Mouse (Mus musculus): ENCODE data around the gene Fut2. TPM values are rescaled to one million over a fixed set of nuclear protein-coding genes. Genes with fewer than 3 reads are reported as not detected.
A peak's percentile ranks its signal among the peaks of the same experiment; 100 is the strongest.

Gene Fut2
- polyA plus RNA-seq, 1 experiment from 2014 or later, result 0.57 TPM

- no peak overlapping the region for H3K4me3 ChIP-seq (ENCODE audit: low read length)
- no peak overlapping the region for H3K9ac ChIP-seq (replicated peaks; ENCODE audit: low read length)
- no peak overlapping the region for H3K4me2 ChIP-seq (replicated peaks; ENCODE audit: low read depth, low read length)
- H3K9me3 ChIP-seq (ENCODE audit: low read length), result no peaks in the 10 kb centered on the region
- no peaks in the 10 kb centered on the region for H3K36me3 ChIP-seq (ENCODE audit: insufficient read depth, low read length)
- 87% methylated on average over 5 of the region's 5 CpGs for WGBS
- no peak for ATAC-seq (ENCODE audit: low FRiP score, low TSS enrichment)
- H3K4me1 ChIP-seq (ENCODE audit: insufficient read depth, low read length), result peaks cover 16% of the 10 kb centered on the region
- no peak overlapping the region for H3K27ac ChIP-seq (ENCODE audit: low read length)
- H3K27me3 ChIP-seq (ENCODE audit: insufficient read depth, low read length), result peaks cover 23% of the 10 kb centered on the region
These were observed 47.9 kb downstream of the Fut2 start for GRCm38 (mm10) chr7:45618316-45618715.

- Histone ChIP-seq H3K27ac (ENCODE audit: low read length) (no peak within 1 kb of the TSS), H3K9me3 (ENCODE audit: low read length) (no peaks in the 10 kb centered on the region), H3K4me1 (ENCODE audit: insufficient read depth, low read length) (peaks cover 16% of the 10 kb centered on the region), H3K36me3 (ENCODE audit: insufficient read depth, low read length) (no peaks in the 10 kb centered on the region), H3K4me3 (ENCODE audit: low read length) (peak within 1 kb of the TSS; percentile 30), H3K9ac (replicated peaks; ENCODE audit: low read length) (peak within 1 kb of the TSS; percentile 46; the same call in 1 of the 2 replicates), H3K27me3 (ENCODE audit: insufficient read depth, low read length) (peaks cover 23% of the 10 kb centered on the region), H3K4me2 (replicated peaks; ENCODE audit: low read depth, low read length) (peak within 1 kb of the TSS; percentile 59)
- ATAC-seq (ENCODE audit: low FRiP score, low TSS enrichment), result peak; percentile 40; the same call in 1 of the 2 replicates
- WGBS, result 6% methylated on average over 30 of the region's 31 CpGs
These were observed 49.0 kb downstream of the Fut2 start, which contains the start of gene Fut1 for GRCm38 (mm10) chr7:45617042-45617695. Fut1 (plus strand) TSS chr7:45617289.

- H3K36me3 ChIP-seq (ENCODE audit: insufficient read depth, low read length), result no peaks in the 10 kb centered on the region
- H3K9ac ChIP-seq (replicated peaks; ENCODE audit: low read length), result no peak overlapping the region
- peaks cover 16% of the 10 kb centered on the region for H3K4me1 ChIP-seq (ENCODE audit: insufficient read depth, low read length)
- H3K27ac ChIP-seq (ENCODE audit: low read length), result no peak overlapping the region
- H3K4me2 ChIP-seq (replicated peaks; ENCODE audit: low read depth, low read length), result no peak overlapping the region
- WGBS, result 22% methylated on average over 6 of the region's 6 CpGs
- no peak overlapping the region for H3K4me3 ChIP-seq (ENCODE audit: low read length)
- no peaks in the 10 kb centered on the region for H3K9me3 ChIP-seq (ENCODE audit: low read length)
- peak; percentile 40 for ATAC-seq (ENCODE audit: low FRiP score, low TSS enrichment)
- H3K27me3 ChIP-seq (ENCODE audit: insufficient read depth, low read length), result peaks cover 23% of the 10 kb centered on the region
These were observed 49.9 kb downstream of the Fut2 start for GRCm38 (mm10) chr7:45616277-45616676.

- H3K4me1 ChIP-seq (ENCODE audit: insufficient read depth, low read length), result no peaks in the 10 kb centered on the region
- H3K27me3 ChIP-seq (ENCODE audit: insufficient read depth, low read length), result no peaks in the 10 kb centered on the region
- no peak overlapping the region for H3K4me3 ChIP-seq (ENCODE audit: low read length)
- no peaks in the 10 kb centered on the region for H3K9me3 ChIP-seq (ENCODE audit: low read length)
- ATAC-seq (ENCODE audit: low FRiP score, low TSS enrichment), result no peak
- no peak overlapping the region for H3K9ac ChIP-seq (replicated peaks; ENCODE audit: low read length)
- H3K36me3 ChIP-seq (ENCODE audit: insufficient read depth, low read length), result no peaks in the 10 kb centered on the region
- no peak overlapping the region for H3K4me2 ChIP-seq (replicated peaks; ENCODE audit: low read depth, low read length)
- no peak overlapping the region for H3K27ac ChIP-seq (ENCODE audit: low read length)
- WGBS, result 74% methylated on average over 1 of the region's 1 CpGs
These were observed 56.7 kb downstream of the Fut2 start for GRCm38 (mm10) chr7:45609511-45609910.

GRCm38 (mm10) chr7:45605704-45606289, 60.4 kb downstream of the Fut2 start:
- H3K4me2 ChIP-seq (replicated peaks; ENCODE audit: low read depth, low read length), result no peak overlapping the region
- H3K9ac ChIP-seq (replicated peaks; ENCODE audit: low read length), result no peak overlapping the region
- WGBS, result 64% methylated on average over 9 of the region's 9 CpGs
- no peaks in the 10 kb centered on the region for H3K9me3 ChIP-seq (ENCODE audit: low read length)
- no peak overlapping the region for H3K4me3 ChIP-seq (ENCODE audit: low read length)
- no peak overlapping the region for H3K27ac ChIP-seq (ENCODE audit: low read length)
- no peaks in the 10 kb centered on the region for H3K36me3 ChIP-seq (ENCODE audit: insufficient read depth, low read length)
- no peak for ATAC-seq (ENCODE audit: low FRiP score, low TSS enrichment)
- no peaks in the 10 kb centered on the region for H3K4me1 ChIP-seq (ENCODE audit: insufficient read depth, low read length)
- no peaks in the 10 kb centered on the region for H3K27me3 ChIP-seq (ENCODE audit: insufficient read depth, low read length)

- H3K9me3 ChIP-seq (ENCODE audit: low read length), result no peaks in the 10 kb centered on the region
- no peak overlapping the region for H3K27ac ChIP-seq (ENCODE audit: low read length)
- 52% methylated on average over 18 of the region's 18 CpGs for WGBS
- no peak overlapping the region; the same call in 1 of the 2 replicates for H3K9ac ChIP-seq (replicated peaks; ENCODE audit: low read length)
- no peak overlapping the region for H3K4me2 ChIP-seq (replicated peaks; ENCODE audit: low read depth, low read length)
- no peaks in the 10 kb centered on the region for H3K36me3 ChIP-seq (ENCODE audit: insufficient read depth, low read length)
- no peak for ATAC-seq (ENCODE audit: low FRiP score, low TSS enrichment)
- no peaks in the 10 kb centered on the region for H3K4me1 ChIP-seq (ENCODE audit: insufficient read depth, low read length)
- no peaks in the 10 kb centered on the region for H3K27me3 ChIP-seq (ENCODE audit: insufficient read depth, low read length)
- no peak overlapping the region for H3K4me3 ChIP-seq (ENCODE audit: low read length)
These were observed 67.0 kb downstream of the Fut2 start for GRCm38 (mm10) chr7:45598960-45599879.

Other genes starting within 250 kb of the Fut2 start
- not detected in 2 replicates for gene Lhb, start 245.6 kb downstream of the Fut2 start, polyA plus RNA-seq (2015; fragmentation: Nextera tagmentation; extraction: Ambion mirVana)
- 51.1 and 51.7 TPM in 2 replicates for gene Gys1, start 231.6 kb downstream of the Fut2 start, polyA plus RNA-seq (2015; fragmentation: Nextera tagmentation; extraction: Ambion mirVana)
- 164 and 173 TPM in 2 replicates for gene Ruvbl2, start 228.3 kb downstream of the Fut2 start, polyA plus RNA-seq (2015; fragmentation: Nextera tagmentation; extraction: Ambion mirVana)
- gene Ftl1, start 206.5 kb downstream of the Fut2 start, polyA plus RNA-seq (2015; fragmentation: Nextera tagmentation; extraction: Ambion mirVana), result 5,149 and 5,628 TPM in 2 replicates
- gene Bax, start 199.5 kb downstream of the Fut2 start, polyA plus RNA-seq (2015; fragmentation: Nextera tagmentation; extraction: Ambion mirVana), result 172 and 182 TPM in 2 replicates
- gene Tulp2, start 184.5 kb downstream of the Fut2 start, polyA plus RNA-seq (2015; fragmentation: Nextera tagmentation; extraction: Ambion mirVana), result 0.80 and 1.1 TPM in 2 replicates
- gene Gm45808, start 179.6 kb downstream of the Fut2 start, polyA plus RNA-seq (2015; fragmentation: Nextera tagmentation; extraction: Ambion mirVana), result not detected in 2 replicates
- 2.4 and 3.3 TPM in 2 replicates for gene Dhdh, start 177.6 kb downstream of the Fut2 start, polyA plus RNA-seq (2015; fragmentation: Nextera tagmentation; extraction: Ambion mirVana)
- gene Nucb1, start 156.0 kb downstream of the Fut2 start, polyA plus RNA-seq (2015; fragmentation: Nextera tagmentation; extraction: Ambion mirVana), result 295 and 299 TPM in 2 replicates
- 24.3 and 24.8 TPM in 2 replicates for gene Ppp1r15a, start 140.1 kb downstream of the Fut2 start, polyA plus RNA-seq (2015; fragmentation: Nextera tagmentation; extraction: Ambion mirVana)
- gene Plekha4, start 140.1 kb downstream of the Fut2 start, polyA plus RNA-seq (2015; fragmentation: Nextera tagmentation; extraction: Ambion mirVana), result 4.4 and 5.3 TPM in 2 replicates
- 13.5 and 15.5 TPM in 2 replicates for gene Hsd17b14, start 111.5 kb downstream of the Fut2 start, polyA plus RNA-seq (2015; fragmentation: Nextera tagmentation; extraction: Ambion mirVana)
- 87.9 and 93.2 TPM in 2 replicates for gene Bcat2, start 96.2 kb downstream of the Fut2 start, polyA plus RNA-seq (2015; fragmentation: Nextera tagmentation; extraction: Ambion mirVana)
- gene Fgf21, start 50.9 kb downstream of the Fut2 start, polyA plus RNA-seq (2015; fragmentation: Nextera tagmentation; extraction: Ambion mirVana), result not detected in 2 replicates
- 0.27 and 0.32 TPM in 2 replicates for gene Fut1, start 49.1 kb downstream of the Fut2 start, polyA plus RNA-seq (2015; fragmentation: Nextera tagmentation; extraction: Ambion mirVana)
- 0.13 and 0.14 TPM in 2 replicates for gene Izumo1, start 44.6 kb downstream of the Fut2 start, polyA plus RNA-seq (2015; fragmentation: Nextera tagmentation; extraction: Ambion mirVana)
- gene Rasip1, start 38.9 kb downstream of the Fut2 start, polyA plus RNA-seq (2015; fragmentation: Nextera tagmentation; extraction: Ambion mirVana), result 11.6 and 13.0 TPM in 2 replicates
- 8.0 and 9.0 TPM in 2 replicates for gene Mamstr, start 26.4 kb downstream of the Fut2 start, polyA plus RNA-seq (2015; fragmentation: Nextera tagmentation; extraction: Ambion mirVana)
- 0.18 and 0.29 TPM in 2 replicates for gene Ntn5, start 17.6 kb upstream of the Fut2 start, polyA plus RNA-seq (2015; fragmentation: Nextera tagmentation; extraction: Ambion mirVana)
- gene Sec1, start 28.0 kb upstream of the Fut2 start, polyA plus RNA-seq (2015; fragmentation: Nextera tagmentation; extraction: Ambion mirVana), result 0.22 and 0.24 TPM in 2 replicates
- 10.7 and 11.6 TPM in 2 replicates for gene Car11, start 33.4 kb upstream of the Fut2 start, polyA plus RNA-seq (2015; fragmentation: Nextera tagmentation; extraction: Ambion mirVana)
- gene Dbp, start 38.7 kb upstream of the Fut2 start, polyA plus RNA-seq (2015; fragmentation: Nextera tagmentation; extraction: Ambion mirVana), result 4.1 and 4.3 TPM in 2 replicates
- 1,042 and 1,047 TPM in 2 replicates for gene Rpl18, start 49.1 kb upstream of the Fut2 start, polyA plus RNA-seq (2015; fragmentation: Nextera tagmentation; extraction: Ambion mirVana)
- gene Sphk2, start 51.6 kb upstream of the Fut2 start, polyA plus RNA-seq (2015; fragmentation: Nextera tagmentation; extraction: Ambion mirVana), result 36.2 and 36.7 TPM in 2 replicates
- 1.1 and 1.2 TPM in 2 replicates for gene Fam83e, start 54.8 kb upstream of the Fut2 start, polyA plus RNA-seq (2015; fragmentation: Nextera tagmentation; extraction: Ambion mirVana)
- gene Spaca4, start 59.4 kb upstream of the Fut2 start, polyA plus RNA-seq (2015; fragmentation: Nextera tagmentation; extraction: Ambion mirVana), result not detected in 2 replicates
- gene Lmtk3, start 117.3 kb upstream of the Fut2 start, polyA plus RNA-seq (2015; fragmentation: Nextera tagmentation; extraction: Ambion mirVana), result 1.3 and 1.8 TPM in 2 replicates
- gene Sult2b1, start 118.3 kb upstream of the Fut2 start, polyA plus RNA-seq (2015; fragmentation: Nextera tagmentation; extraction: Ambion mirVana), result 1.9 and 2.5 TPM in 2 replicates
- gene Cyth2, start 148.2 kb upstream of the Fut2 start, polyA plus RNA-seq (2015; fragmentation: Nextera tagmentation; extraction: Ambion mirVana), result 125 and 126 TPM in 2 replicates
- gene Kcnj14, start 158.4 kb upstream of the Fut2 start, polyA plus RNA-seq (2015; fragmentation: Nextera tagmentation; extraction: Ambion mirVana), result 1.9 TPM in 2 replicates
- 87.4 and 87.9 TPM in 2 replicates for gene Grwd1, start 164.6 kb upstream of the Fut2 start, polyA plus RNA-seq (2015; fragmentation: Nextera tagmentation; extraction: Ambion mirVana)
- 96.4 and 97.3 TPM in 2 replicates for gene Kdelr1, start 206.4 kb upstream of the Fut2 start, polyA plus RNA-seq (2015; fragmentation: Nextera tagmentation; extraction: Ambion mirVana)
- gene Grin2d, start 212.0 kb upstream of the Fut2 start, polyA plus RNA-seq (2015; fragmentation: Nextera tagmentation; extraction: Ambion mirVana), result 0.19 and 0.25 TPM in 2 replicates
- gene Syngr4, start 230.3 kb upstream of the Fut2 start, polyA plus RNA-seq (2015; fragmentation: Nextera tagmentation; extraction: Ambion mirVana), result 1.5 and 1.8 TPM in 2 replicates
- 7.1 and 8.4 TPM in 2 replicates for gene Tmem143, start 230.5 kb upstream of the Fut2 start, polyA plus RNA-seq (2015; fragmentation: Nextera tagmentation; extraction: Ambion mirVana)

Data from kidney, embryonic 16.5 days (tissue).